ENCODE assay signal across 9 mouse cellular contexts in the genomic region with DNA sequence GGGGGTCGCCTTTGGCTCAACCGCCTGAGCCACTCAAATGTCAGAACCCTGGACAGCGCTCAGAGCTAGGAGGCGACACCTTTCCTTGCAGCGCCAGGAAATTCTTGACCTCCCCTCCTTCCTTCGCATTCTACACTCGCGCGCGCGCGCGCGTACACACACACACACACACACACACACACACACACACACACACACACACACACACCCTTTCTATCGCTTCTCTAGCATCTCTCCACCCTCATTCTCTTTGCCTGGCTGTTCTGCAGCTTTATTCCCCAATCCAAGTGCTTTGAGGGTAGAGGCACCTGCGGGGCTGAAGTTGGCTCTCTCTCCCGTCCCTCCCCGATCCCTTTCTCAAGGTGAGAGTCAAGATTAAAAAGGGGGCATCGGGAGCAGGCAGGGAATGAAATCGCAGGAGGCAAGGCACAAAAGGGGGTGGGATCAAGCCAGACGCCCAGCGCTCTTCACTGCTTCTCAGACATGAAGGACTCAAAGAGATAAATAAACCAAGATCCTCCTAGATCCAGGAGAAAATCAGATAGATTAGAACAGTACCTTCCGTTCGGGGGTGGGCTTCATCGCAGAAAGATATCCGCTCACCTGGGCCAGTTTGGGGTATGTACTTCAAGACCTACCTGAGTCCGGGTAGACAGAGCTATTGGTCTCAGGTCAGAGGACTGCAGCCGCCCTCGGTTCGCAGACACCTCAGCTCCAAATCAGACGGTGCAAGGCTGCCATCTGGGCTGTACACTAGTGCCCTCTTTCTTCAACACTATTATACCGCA. TPM values are rescaled to one million over a fixed set of nuclear protein-coding genes. Genes with fewer than 3 reads are reported as not detected.
DNase-seq lines count a peak whose midpoint lies in the region; ATAC-seq and TF ChIP-seq lines count a peak whose summit lies in the region.
"Had no signal": no experiment of that assay in that cellular context is flagged by ENCODE, and none has a peak within 500 bp of the region (broad histone marks: within the 10 kb centered on the region; RNA-seq: fewer than 3 reads in every experiment).

Gene Grm1 (minus strand): TSS at position 746 of the 788 bp plus-strand sequence.

- H3K36me3 ChIP-seq in ES-E14 (ENCODE audit: control insufficient read depth, insufficient read depth, low read length, poor library complexity, severe bottlenecking) = no peaks in the 10 kb centered on the region
- H3K36me3 ChIP-seq in heart, embryonic 15.5 days = no peaks in the 10 kb centered on the region
- H3K36me3 ChIP-seq: limb, embryonic 15.5 days had no signal

- intact Hi-C loops in heart, postnatal 36 days (cut with DNase I) = no loop called here
- intact Hi-C loops in left cerebral cortex, postnatal 25 days (cut with DNase I) = loop anchor here (1.0 to 10.0 kb wide), 4 partner anchors 135 to 675 kb away; no protein-coding TSS in a partner anchor

- no peaks in the 10 kb centered on the region for H3K9me3 ChIP-seq in ES-E14 (ENCODE audit: control insufficient read depth, insufficient read depth, low read depth, low read length)
- no peaks in the 10 kb centered on the region for H3K9me3 ChIP-seq in heart, embryonic 15.5 days (replicated peaks)
- H3K9me3 ChIP-seq: limb, embryonic 15.5 days had no signal

- peak within 1 kb of the TSS; percentile 28; the same call in 1 of the 2 replicates for H3K4me2 ChIP-seq in heart, embryonic 15.5 days
- H3K4me2 ChIP-seq: limb, embryonic 15.5 days had no signal

- 4% methylated on average over 22 of the region's 32 CpGs for WGBS in heart, embryonic 15.5 days

- peaks cover 36% of the 10 kb centered on the region for H3K27me3 ChIP-seq in heart, embryonic 15.5 days

- H3K4me3 ChIP-seq in ES-E14 (ENCODE audit: insufficient read depth in 1 of 2, low read depth in 1 of 2, low read length in 2 of 2, poor library complexity in 1 of 2, severe bottlenecking in 1 of 2) = peak within 1 kb of the TSS; percentile 45 to 59
- no peak within 1 kb of the TSS for H3K4me3 ChIP-seq in heart, embryonic 15.5 days
- H3K4me3 ChIP-seq: limb, embryonic 15.5 days had no signal

- no peak for ATAC-seq in heart, embryonic 15.5 days (replicated peaks; ENCODE audit: insufficient number of reproducible peaks, insufficient read depth, low FRiP score, low read depth)

- no peak within 1 kb of the TSS; the same call in 1 of the 2 replicates for H3K9ac ChIP-seq in ES-E14 (ENCODE audit: insufficient read depth, low read depth, low read length, poor library complexity, severe bottlenecking)
- no peak within 1 kb of the TSS for H3K9ac ChIP-seq in heart, embryonic 15.5 days
- H3K9ac ChIP-seq: limb, embryonic 15.5 days had no signal

- no peak within 1 kb of the TSS for H3K27ac ChIP-seq in ES-E14 (ENCODE audit: insufficient read depth, low read depth, low read length, poor library complexity, severe bottlenecking)
- H3K27ac ChIP-seq in heart, embryonic 15.5 days = no peak within 1 kb of the TSS
- H3K27ac ChIP-seq: limb, embryonic 15.5 days had no signal

- no peaks in the 10 kb centered on the region for H3K4me1 ChIP-seq in ES-E14 (ENCODE audit: control insufficient read depth in 2 of 2, insufficient read depth in 2 of 2, low read length in 2 of 2, poor library complexity in 1 of 2)
- H3K4me1 ChIP-seq in heart, embryonic 15.5 days (replicated peaks) = no peaks in the 10 kb centered on the region
- H3K4me1 ChIP-seq: limb, embryonic 15.5 days had no signal

- in situ Hi-C loops in ES-E14 (cut with MboI; ENCODE audit: low sequenced_read_pairs in 2 of 2, unreplicated experiment in 2 of 2) = no loop called here

- peak; percentile 83 for DNase-seq in heart, adult 11 months
- DNase-seq in heart, postnatal 36 days = no peak
- DNase-seq in ES-E14 (ENCODE audit: low read depth, low spot score) = peak; percentile 61
- DNase-seq in embryo, embryonic 11 days = peak; percentile 86
- DNase-seq in left cerebral cortex, postnatal 25 days (ENCODE audit: low spot score in 2 of 2) = peak; percentile 62 to 70
- DNase-seq in right cerebral cortex, adult 18-20 months = peak; percentile 74
- no peak for DNase-seq in T-cell, adult 2 months (ENCODE audit: low spot score)

TF ChIP-seq in ES-E14, 5 proteins besides CTCF, POLR2A, EP300 and RAD21:
- no peak for TF ChIP-seq HCFC1 (IDR thresholded peaks at IDR 0.05; ENCODE audit: borderline replicate concordance, insufficient read depth, low read length)
- no peak for TF ChIP-seq CHD2 (IDR thresholded peaks at IDR 0.05; ENCODE audit: low read depth, low read length)
- TF ChIP-seq MAFK (IDR thresholded peaks at IDR 0.05; ENCODE audit: insufficient read depth, low read depth, low read length) = no peak
- no peak for TF ChIP-seq ZC3H11A (IDR thresholded peaks at IDR 0.05; ENCODE audit: borderline replicate concordance, low read depth, low read length)
- TF ChIP-seq ZNF384 (IDR thresholded peaks at IDR 0.05; ENCODE audit: low read depth, low read length) = no peak

RNA-seq across cellular contexts. Expression of gene Grm1, which starts in this region (rescaled TPM):
- 1 to 10 TPM; 6.2 to 7.3 TPM for total RNA-seq in heart, postnatal 36 days (2021)
- not detected in 2 replicates for total RNA-seq in ES-E14 (2012; rRNA removed)
- 0.08 TPM in 2 replicates for polyA plus RNA-seq in heart, embryonic 15.5 days (2015; fragmentation: Nextera tagmentation; extraction: Ambion mirVana)
- total RNA-seq in left cerebral cortex, postnatal 25 days (2021) = 10 to 100 TPM; 39.7 to 45.4 TPM

Comparison
In these comparisons a context has a peak if more than half of its experiments do, and no peak if none do; other contexts are left out.
1. RNA of gene Grm1 (total RNA-seq): 39.7 to 45.4 TPM in left cerebral cortex, postnatal 25 days; 6.2 to 7.3 TPM in heart, postnatal 36 days and not detected in ES-E14; every median in the first group is over 4 times any median in the second.
2. DNase-seq: peak in heart, adult 11 months (single experiment), embryo, embryonic 11 days (single experiment), left cerebral cortex, postnatal 25 days (2 of 2) and right cerebral cortex, adult 18-20 months (single experiment); none in heart, postnatal 36 days (0 of 2) and T-cell, adult 2 months (single experiment).
3. Peak in DNase-seq and H3K4me3 ChIP-seq in ES-E14; RNA of the gene not detected or under 1 TPM.